Mouse (Mus musculus): ENCODE data around the gene Gm498.

- TF ChIP-seq CTCF (IDR thresholded peaks at IDR 0.05; ENCODE audit: insufficient read depth, low read length), result no peak
- TF ChIP-seq POLR2A (IDR thresholded peaks at IDR 0.05; ENCODE audit: borderline replicate concordance, extremely low read depth, low read depth, low read length), result no peak
These were observed 47.0 kb downstream of the Gm498 start for GRCm38 (mm10) chr7:143913611-143914010.
